Mouse (Mus musculus) liver, embryonic 15.5 days (tissue): Measurements from ENCODE around the gene Capns2. TPM values are rescaled to one million over a fixed set of nuclear protein-coding genes. Genes with fewer than 3 reads are reported as not detected.
"Not testable (repeated sequence)": the region's sequence is repeated elsewhere in the genome, so short reads cannot be mapped to it uniquely, and the experiment has no call there.

Experiments used
- ATAC-seq: fragments of 200-750 bp; cut with Nextera tagmentation; 2 replicates; pipeline ENCODE4 v1.8.0; 2017; ENCODE audit warnings: moderate number of reproducible peaks, mild to moderate bottlenecking, moderate library complexity; ENCODE audit not compliant: insufficient read depth
- H3K27ac ChIP-seq: fragments of 300-500 bp; sonication (generic); replicated peaks from 2 replicates; pipeline ENCODE4 v1.5.1; 2015; ENCODE audit warnings: mild to moderate bottlenecking, inconsistent platforms
- H3K27me3 ChIP-seq: fragments of 300-500 bp; sonication (generic); 2 replicates; pipeline ENCODE4 v1.6.1; 2015; ENCODE audit warnings: mild to moderate bottlenecking, inconsistent platforms
- H3K36me3 ChIP-seq: fragments of 300-500 bp; sonication (generic); replicated peaks from 2 replicates; pipeline ENCODE4 v1.6.1; 2015; ENCODE audit warnings: moderate library complexity, mild to moderate bottlenecking, inconsistent platforms
- H3K4me1 ChIP-seq: fragments of 300-500 bp; sonication (generic); replicated peaks from 2 replicates; pipeline ENCODE4 v1.6.1; 2015; ENCODE audit warnings: inconsistent platforms
- H3K4me2 ChIP-seq: fragments of 300-500 bp; sonication (generic); 2 replicates; pipeline ENCODE4 v1.6.1; 2015; ENCODE audit warnings: moderate library complexity, mild to moderate bottlenecking, inconsistent platforms
- H3K4me3 ChIP-seq: fragments of 300-500 bp; sonication (generic); replicated peaks from 2 replicates; pipeline ENCODE4 v1.5.1; 2015; ENCODE audit warnings: mild to moderate bottlenecking, inconsistent platforms
- H3K9ac ChIP-seq: fragments of 300-500 bp; sonication (generic); 2 replicates; pipeline ENCODE4 v1.6.1; 2015; ENCODE audit warnings: moderate library complexity, mild to moderate bottlenecking, inconsistent platforms
- H3K9me3 ChIP-seq: fragments of 300-500 bp; sonication (generic); replicated peaks from 2 replicates; pipeline ENCODE4 v1.6.1; 2016; ENCODE audit warnings: inconsistent platforms
- WGBS: fragments of 180-500 bp; shearing (Covaris S2); methylation state at CpG from one replicate; pipeline ENCODE4 v1.1.7; 2015; ENCODE audit warnings: mixed read lengths; ENCODE audit not compliant: insufficient replicate concordance; 5-methylcytosine and 5-hydroxymethylcytosine counted together
- polyA plus RNA-seq: library from polyadenylated mRNA; unstranded; fragments of >200 nt; fragmentation: Nextera tagmentation; extraction: Ambion mirVana; gene quantifications from 2 replicates; pipeline ENCODE4 v1.2.1, GENCODE M21; 2015

The Capns2 gene
- polyA plus RNA-seq, 1 experiment from 2014 or later: 0.12 TPM

DNA sequence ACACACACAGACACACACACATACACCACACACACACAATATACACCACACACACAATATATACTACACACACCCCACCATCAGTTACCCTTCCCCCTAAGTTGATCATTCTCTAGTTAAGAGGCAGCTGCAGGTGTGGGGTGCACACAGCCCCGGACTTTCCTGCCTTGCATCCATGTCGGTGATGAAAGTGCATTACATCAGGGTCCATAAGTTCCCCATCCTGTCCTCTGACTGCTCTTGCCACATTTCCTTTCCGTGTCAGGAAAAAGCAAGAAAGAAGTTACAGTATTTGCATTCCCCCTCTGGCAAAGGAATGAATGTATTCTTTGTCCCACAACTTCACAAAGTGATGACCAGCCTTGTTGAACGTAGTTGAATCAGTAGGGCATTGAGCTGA is 20.0 kb upstream of the Capns2 start:
- Histone ChIP-seq H3K4me2 (no peak overlapping the region), H3K27me3 (no peaks in the 10 kb centered on the region), H3K4me3 (no peak overlapping the region), H3K9me3 (no peaks in the 10 kb centered on the region), H3K9ac (no peak overlapping the region), H3K4me1 (no peaks in the 10 kb centered on the region), H3K27ac (no peak overlapping the region), H3K36me3 (no peaks in the 10 kb centered on the region)
- WGBS: 38% methylated on average over 4 of the region's 4 CpGs
- ATAC-seq: 0 out of 2 replicates have a peak, but pooled peaks have one; percentile 15

DNA sequence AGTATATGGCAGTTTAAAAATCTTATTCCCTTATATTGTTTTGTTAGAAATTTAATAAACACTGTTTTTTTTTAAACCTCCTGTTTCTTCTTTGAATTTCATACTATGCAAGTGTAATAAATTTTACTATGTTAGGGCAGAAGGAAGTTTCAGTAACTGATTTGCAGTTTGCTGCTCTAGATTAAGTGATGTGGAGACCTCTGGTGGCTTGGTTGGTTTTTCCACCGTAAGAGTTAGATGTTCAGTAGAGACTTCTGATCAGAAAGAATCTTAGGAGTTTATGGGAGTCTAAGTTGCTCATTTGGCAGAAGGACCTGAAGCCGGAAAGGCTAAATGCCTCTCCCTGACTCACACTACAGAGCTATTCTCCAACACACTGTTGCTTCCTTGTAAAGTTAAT is 17.4 kb upstream of the Capns2 start:
- WGBS: 54% methylated on average over 2 of the region's 2 CpGs
- H3K27ac ChIP-seq: no peak overlapping the region
- H3K27me3 ChIP-seq: no peaks in the 10 kb centered on the region
- H3K4me1 ChIP-seq: no peaks in the 10 kb centered on the region
- no peak overlapping the region for H3K9ac ChIP-seq
- H3K4me3 ChIP-seq: no peak overlapping the region
- ATAC-seq: no peak
- H3K36me3 ChIP-seq: no peaks in the 10 kb centered on the region
- H3K9me3 ChIP-seq: no peaks in the 10 kb centered on the region
- H3K4me2 ChIP-seq: no peak overlapping the region

DNA sequence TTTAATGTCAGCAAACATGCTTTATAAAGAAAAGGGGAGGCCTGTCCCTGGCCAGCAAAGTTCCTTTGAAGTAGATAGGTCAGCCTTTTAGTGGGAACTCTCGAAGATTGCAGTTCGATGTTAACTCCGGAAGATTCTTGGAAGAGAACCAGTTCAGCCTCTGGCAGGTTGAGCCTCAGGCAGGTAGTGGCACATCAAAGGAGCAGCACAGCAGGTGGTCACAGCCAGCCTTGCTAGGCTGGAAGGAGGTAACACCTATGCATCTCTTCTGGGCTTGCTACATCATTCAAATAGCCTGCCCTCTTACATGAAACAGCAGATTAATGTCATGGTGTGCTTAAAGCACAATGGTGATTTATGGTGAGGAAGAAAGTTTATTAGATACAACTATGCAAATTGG is 9.0 kb upstream of the Capns2 start:
- not testable (repeated sequence) for H3K27ac ChIP-seq, H3K4me3 ChIP-seq, H3K36me3 ChIP-seq, H3K9me3 ChIP-seq, H3K9ac ChIP-seq, ATAC-seq, H3K27me3 ChIP-seq, H3K4me1 ChIP-seq, H3K4me2 ChIP-seq
- WGBS: 56% methylated on average over 3 of the region's 3 CpGs

DNA sequence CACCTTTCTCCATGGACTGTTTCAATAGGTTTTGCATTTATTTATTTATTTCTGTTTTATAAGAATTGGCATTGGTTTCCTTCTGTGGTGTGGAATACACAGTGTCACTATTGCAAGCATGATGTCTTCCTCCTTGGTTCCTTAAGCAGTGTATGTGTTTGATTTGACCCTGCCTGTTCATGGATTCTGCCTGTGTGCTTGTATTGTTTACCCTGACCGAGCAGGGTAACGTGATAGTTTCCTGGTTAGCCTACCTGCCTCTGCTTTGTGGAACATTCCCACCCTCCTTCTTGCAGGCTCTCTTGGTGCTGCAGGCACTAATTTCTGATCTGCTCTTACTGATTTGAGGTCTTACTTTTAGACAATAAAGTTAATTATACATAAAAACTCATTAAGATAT is 7.3 kb upstream of the Capns2 start:
- no peak overlapping the region for H3K4me2 ChIP-seq
- no peak overlapping the region for H3K9ac ChIP-seq
- H3K36me3 ChIP-seq: no peaks in the 10 kb centered on the region
- no peaks in the 10 kb centered on the region for H3K27me3 ChIP-seq
- no peak overlapping the region for H3K27ac ChIP-seq
- WGBS: 70% methylated on average over 2 of the region's 2 CpGs
- ATAC-seq: no peak
- H3K4me3 ChIP-seq: no peak overlapping the region
- no peaks in the 10 kb centered on the region for H3K9me3 ChIP-seq
- no peaks in the 10 kb centered on the region for H3K4me1 ChIP-seq

DNA sequence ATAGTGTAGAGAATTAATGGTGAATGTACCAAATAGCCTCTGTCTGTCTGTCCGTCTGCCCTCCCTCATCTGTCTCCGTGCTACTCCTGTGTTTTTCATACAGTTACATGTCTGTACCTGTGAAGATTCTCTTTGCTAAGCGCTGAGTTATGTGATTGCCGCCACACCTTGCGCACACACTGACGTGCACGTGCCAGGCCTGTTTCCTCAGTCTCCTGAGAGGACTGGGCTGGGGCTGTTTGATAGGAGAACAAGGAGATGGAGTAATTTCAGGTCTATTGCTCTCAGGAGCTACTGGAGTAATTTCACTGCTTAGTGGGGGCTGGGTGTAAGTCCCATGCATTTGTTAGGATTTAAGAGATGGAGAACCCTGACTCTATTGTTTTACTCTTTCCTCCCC is 6.2 kb upstream of the Capns2 start:
- WGBS: 71% methylated on average over 7 of the region's 7 CpGs
- no peak for ATAC-seq

DNA sequence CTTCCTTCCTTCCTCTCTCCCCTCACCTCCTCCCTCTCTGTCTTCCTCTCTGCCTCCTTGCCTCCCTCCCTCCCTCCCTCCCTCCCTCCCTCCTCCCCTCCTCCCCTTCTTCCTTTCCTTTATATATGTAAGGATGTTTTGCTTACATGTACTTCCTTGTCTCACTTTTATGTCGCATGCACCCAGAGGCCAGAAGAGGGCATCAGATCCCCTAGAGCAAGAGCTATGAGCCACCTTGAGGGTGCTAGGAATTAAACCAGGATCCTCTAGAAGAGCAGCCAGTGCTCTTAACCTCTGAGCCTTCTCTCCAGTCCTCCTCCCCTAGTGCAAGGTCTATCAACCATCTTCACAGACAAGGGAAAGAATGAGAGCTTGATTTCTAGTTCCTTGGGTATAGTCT is 5.2 kb upstream of the Capns2 start:
- H3K36me3 ChIP-seq: no peaks in the 10 kb centered on the region
- H3K27me3 ChIP-seq: no peaks in the 10 kb centered on the region
- H3K9me3 ChIP-seq: no peaks in the 10 kb centered on the region
- 52% methylated on average over 1 of the region's 1 CpGs for WGBS
- ATAC-seq: no peak
- H3K27ac ChIP-seq: no peak overlapping the region
- H3K4me2 ChIP-seq: no peak overlapping the region
- H3K9ac ChIP-seq: no peak overlapping the region
- no peak overlapping the region for H3K4me3 ChIP-seq
- no peaks in the 10 kb centered on the region for H3K4me1 ChIP-seq

More for the DNA sequence above, 6.2 kb upstream of the Capns2 start:
- Histone ChIP-seq H3K27ac (no peak overlapping the region), H3K9ac (no peak overlapping the region), H3K4me3 (no peak overlapping the region), H3K4me2 (no peak overlapping the region), H3K9me3 (no peaks in the 10 kb centered on the region), H3K27me3 (no peaks in the 10 kb centered on the region), H3K4me1 (no peaks in the 10 kb centered on the region), H3K36me3 (no peaks in the 10 kb centered on the region)

DNA sequence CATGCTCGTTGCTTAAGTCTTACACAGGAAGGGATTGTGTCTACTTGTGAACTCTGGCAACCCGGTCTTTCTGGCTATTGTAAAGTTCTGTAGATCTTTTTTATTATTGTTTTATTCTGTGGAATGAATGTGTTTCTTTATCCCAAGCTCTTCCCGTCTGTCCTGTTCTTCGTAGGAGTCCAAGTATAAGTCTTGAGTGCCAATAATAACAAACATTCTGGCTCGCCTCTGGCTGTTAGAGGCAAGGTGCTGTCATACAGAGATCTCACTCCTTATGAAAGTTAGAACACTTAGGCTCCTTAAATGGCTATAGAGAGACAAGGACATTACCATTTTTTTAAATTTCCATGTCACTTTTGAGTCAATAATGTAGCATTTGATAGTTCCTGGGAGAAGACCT is 4.6 kb upstream of the Capns2 start:
- Histone ChIP-seq H3K4me3 (no peak overlapping the region), H3K27ac (no peak overlapping the region), H3K27me3 (no peaks in the 10 kb centered on the region), H3K9me3 (no peaks in the 10 kb centered on the region), H3K36me3 (no peaks in the 10 kb centered on the region), H3K4me2 (no peak overlapping the region), H3K9ac (no peak overlapping the region), H3K4me1 (no peaks in the 10 kb centered on the region)
- WGBS: 56% methylated on average over 5 of the region's 5 CpGs
- no peak for ATAC-seq

DNA sequence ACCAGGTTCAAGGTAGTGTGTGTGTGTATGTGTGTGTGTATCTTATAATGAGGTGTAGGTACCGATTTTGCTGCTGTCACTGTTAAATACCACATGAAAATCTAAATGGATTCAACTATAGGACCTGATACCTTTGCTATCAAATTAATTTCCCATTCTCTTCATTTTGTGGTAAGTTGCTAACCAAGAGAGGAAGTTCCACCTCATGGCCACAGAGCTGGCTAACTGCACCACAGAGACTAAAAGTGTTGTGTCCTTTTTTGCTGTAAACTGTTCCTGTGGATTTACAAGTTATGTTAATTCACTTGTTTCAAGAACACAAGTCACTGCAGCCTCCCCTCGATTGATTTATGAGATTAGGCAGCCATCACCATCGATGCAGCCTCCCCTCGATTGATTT is 3.4 kb upstream of the Capns2 start:
- ATAC-seq: no peak
- no peak overlapping the region for H3K9ac ChIP-seq
- H3K9me3 ChIP-seq: no peaks in the 10 kb centered on the region
- 51% methylated on average over 4 of the region's 4 CpGs for WGBS
- H3K27me3 ChIP-seq: no peaks in the 10 kb centered on the region
- no peaks in the 10 kb centered on the region for H3K36me3 ChIP-seq
- no peak overlapping the region for H3K27ac ChIP-seq
- no peak overlapping the region for H3K4me3 ChIP-seq
- no peaks in the 10 kb centered on the region for H3K4me1 ChIP-seq
- no peak overlapping the region for H3K4me2 ChIP-seq

DNA sequence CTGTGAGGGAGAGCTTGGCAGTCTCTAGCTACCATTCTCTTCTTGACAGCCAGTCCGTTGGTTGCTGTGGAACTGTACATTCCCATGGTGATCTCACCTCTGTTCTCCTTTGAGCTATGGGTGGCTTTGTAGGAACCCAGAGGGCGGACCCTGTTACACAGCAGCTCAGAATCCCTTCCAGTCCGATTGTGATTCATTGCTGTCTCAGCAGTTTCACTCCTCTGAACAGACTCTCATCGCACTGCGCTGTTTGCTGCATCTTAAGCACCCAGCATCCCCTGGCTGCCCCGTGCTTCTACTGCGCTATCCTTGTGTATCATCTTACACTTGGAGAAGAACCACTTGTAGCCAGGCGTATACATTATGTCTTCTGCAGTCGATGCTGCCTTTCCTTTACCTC is 1.6 kb upstream of the Capns2 start:
- Histone ChIP-seq H3K36me3 (no peaks in the 10 kb centered on the region), H3K4me3 (no peak overlapping the region), H3K27ac (no peak overlapping the region), H3K9me3 (no peaks in the 10 kb centered on the region), H3K9ac (no peak overlapping the region), H3K4me2 (no peak overlapping the region), H3K4me1 (no peaks in the 10 kb centered on the region), H3K27me3 (no peaks in the 10 kb centered on the region)
- 68% methylated on average over 9 of the region's 9 CpGs for WGBS
- ATAC-seq: no peak

DNA sequence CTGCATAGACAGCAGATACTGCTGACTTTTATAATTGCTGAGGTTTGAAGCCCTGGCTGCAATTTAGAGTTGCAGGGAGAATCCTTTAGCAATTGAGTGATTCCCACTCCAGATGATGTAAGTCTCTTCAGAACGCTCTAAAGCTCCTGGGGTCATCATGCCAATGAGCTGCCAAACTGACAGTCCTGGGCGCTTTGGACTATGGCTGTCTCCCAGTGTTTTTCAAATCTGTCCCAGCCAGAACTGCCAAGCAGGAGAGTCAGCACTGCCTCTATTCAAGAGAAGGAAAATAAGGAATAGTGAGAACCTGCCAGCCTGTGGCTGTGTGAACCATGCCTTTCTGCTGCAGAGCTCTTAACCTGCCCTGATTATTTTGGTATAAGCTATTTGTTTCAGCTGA is 1.8 kb downstream of the Capns2 start:
- Histone ChIP-seq H3K4me3 (no peak overlapping the region), H3K4me2 (no peak overlapping the region), H3K27me3 (no peaks in the 10 kb centered on the region), H3K9me3 (no peaks in the 10 kb centered on the region), H3K9ac (no peak overlapping the region), H3K36me3 (no peaks in the 10 kb centered on the region), H3K27ac (no peak overlapping the region), H3K4me1 (no peaks in the 10 kb centered on the region)
- WGBS: 68% methylated on average over 2 of the region's 2 CpGs
- no peak for ATAC-seq

DNA sequence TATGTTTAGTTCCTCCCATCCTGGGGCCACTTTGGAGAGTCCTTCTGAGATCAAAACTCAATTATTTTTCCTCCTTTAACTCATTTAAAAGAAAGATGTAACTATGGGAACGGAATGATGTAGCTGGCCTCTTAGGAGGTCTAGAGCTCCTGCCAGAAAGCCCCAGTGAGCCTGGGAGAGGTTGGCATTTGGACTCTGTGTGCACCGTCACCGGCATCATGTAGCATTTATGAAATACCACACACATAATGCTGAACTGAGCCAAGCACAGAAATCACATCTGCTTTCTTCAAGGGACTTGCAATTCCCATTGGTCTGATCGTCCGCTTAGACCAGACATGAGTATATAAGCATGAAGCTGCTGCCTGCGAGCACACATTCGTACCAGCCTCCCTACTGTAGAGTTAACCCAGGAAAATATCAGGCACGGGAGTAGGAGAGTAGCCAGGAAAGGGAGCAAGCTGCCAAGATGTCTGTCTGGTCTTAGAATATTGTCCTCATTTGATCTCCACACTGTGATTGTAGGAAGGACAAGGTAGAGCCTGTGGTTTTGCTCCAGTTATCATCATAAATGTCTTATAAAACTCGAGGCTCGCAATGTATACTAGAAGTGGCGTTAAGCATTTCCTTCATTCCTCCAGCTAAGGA is 2.4 kb downstream of the Capns2 start:
- H3K4me3 ChIP-seq: no peak overlapping the region
- H3K27me3 ChIP-seq: no peaks in the 10 kb centered on the region
- no peak overlapping the region for H3K27ac ChIP-seq
- H3K36me3 ChIP-seq: no peaks in the 10 kb centered on the region
- H3K4me1 ChIP-seq: no peaks in the 10 kb centered on the region
- no peak overlapping the region for H3K4me2 ChIP-seq
- 73% methylated on average over 11 of the region's 11 CpGs for WGBS
- no peak for ATAC-seq
- no peaks in the 10 kb centered on the region for H3K9me3 ChIP-seq
- no peak overlapping the region for H3K9ac ChIP-seq

DNA sequence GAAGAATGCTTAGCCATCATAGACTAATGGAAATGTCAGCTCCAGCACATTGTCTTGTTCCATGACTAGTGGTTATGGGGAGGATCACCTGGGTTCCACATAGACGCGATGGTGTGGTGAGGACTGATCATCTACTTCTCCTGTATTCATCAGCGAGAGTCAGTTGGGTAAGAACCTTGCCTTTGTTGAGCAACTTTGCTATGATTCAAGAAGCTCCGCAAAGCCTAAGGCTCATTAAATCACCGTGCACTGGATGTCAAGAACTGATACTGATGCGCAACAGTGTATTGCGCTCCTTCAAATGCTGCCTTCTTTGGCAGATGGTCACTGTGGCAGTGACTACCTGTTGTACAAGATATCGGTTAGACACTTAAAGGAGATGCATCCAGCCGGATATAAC is 5.3 kb downstream of the Capns2 start:
- no peak for ATAC-seq
- no peaks in the 10 kb centered on the region for H3K27me3 ChIP-seq
- 75% methylated on average over 9 of the region's 9 CpGs for WGBS

More for the DNA sequence above, 5.3 kb downstream of the Capns2 start:
- Histone ChIP-seq H3K9me3 (no peaks in the 10 kb centered on the region), H3K4me2 (no peak overlapping the region), H3K27ac (no peak overlapping the region), H3K36me3 (no peaks in the 10 kb centered on the region), H3K4me3 (no peak overlapping the region), H3K9ac (no peak overlapping the region), H3K4me1 (no peaks in the 10 kb centered on the region)
